Mouse (Mus musculus) liver, postnatal 0 days (tissue): ENCODE data around the gene Shcbp1l.

ENCODE experiments used
- CTCF ChIP-seq: sonication (generic); IDR thresholded peaks from 2 replicates; pipeline ENCODE4 v1.5.1; 2016; ENCODE audit warnings: antibody characterized with exemption, low read depth
- EP300 ChIP-seq: IDR thresholded peaks from 2 replicates; pipeline ENCODE4 v1.6.1; 2016; ENCODE audit warnings: antibody characterized with exemption, low read depth, mild to moderate bottlenecking

DNA sequence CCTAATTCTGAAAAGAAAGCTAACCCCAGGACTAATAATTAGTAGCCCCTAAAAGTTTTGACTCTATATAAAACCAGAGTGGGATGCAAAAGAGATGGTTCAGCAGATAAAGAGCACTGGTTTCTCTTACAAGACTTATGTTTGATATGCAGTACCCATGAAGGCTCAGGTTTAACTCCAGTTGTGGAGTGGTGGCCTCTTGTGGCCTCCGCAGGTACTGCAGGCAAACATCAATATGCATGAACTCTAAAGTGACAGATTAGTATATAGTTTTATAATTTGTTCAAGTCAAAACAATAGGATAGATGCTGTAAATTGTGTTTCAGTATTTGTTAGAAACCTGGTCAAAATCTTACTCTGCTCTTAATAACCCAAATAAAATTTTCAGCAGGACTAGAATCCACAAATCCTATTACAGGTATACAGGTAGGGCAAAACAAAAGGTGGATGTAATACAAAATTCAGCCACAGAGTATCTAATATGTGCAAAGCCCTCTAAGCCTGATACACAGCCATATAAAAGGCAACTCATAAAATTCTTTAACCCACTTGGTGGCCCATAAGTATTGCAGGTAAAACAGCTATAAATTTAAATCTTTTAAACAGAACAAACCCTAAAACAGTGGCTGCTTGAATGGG lies 55.5 kb downstream of the Shcbp1l start:
- TF ChIP-seq EP300: no peak
- peak; percentile 90 for TF ChIP-seq CTCF
